Mouse (Mus musculus) kidney, embryonic 15.5 days (tissue): ENCODE data around the gene Ppp1r3c. TPM values are rescaled to one million over a fixed set of nuclear protein-coding genes. Genes with fewer than 3 reads are reported as not detected.
A peak's percentile ranks its signal among the peaks of the same experiment; 100 is the strongest.

Experiments
- ATAC-seq: fragments of 200-750 bp; cut with Nextera tagmentation; replicated peaks from 2 replicates; pipeline ENCODE4 v1.8.0; 2017; ENCODE audit warnings: moderate TSS enrichment; ENCODE audit not compliant: low FRiP score
- H3K27ac ChIP-seq: fragments of 300-500 bp; sonication (generic); 2 replicates; pipeline ENCODE4 v1.5.1; 2015; ENCODE audit warnings: mild to moderate bottlenecking, inconsistent platforms
- H3K27me3 ChIP-seq: fragments of 300-500 bp; sonication (generic); 2 replicates; pipeline ENCODE4 v1.6.1; 2015; ENCODE audit warnings: inconsistent platforms
- H3K36me3 ChIP-seq: fragments of 300-500 bp; sonication (generic); 2 replicates; pipeline ENCODE4 v1.6.1; 2015; ENCODE audit warnings: inconsistent platforms
- H3K4me1 ChIP-seq: fragments of 300-500 bp; sonication (generic); 2 replicates; pipeline ENCODE4 v1.6.1; 2015; ENCODE audit warnings: inconsistent platforms
- H3K4me2 ChIP-seq: fragments of 300-500 bp; sonication (generic); 2 replicates; pipeline ENCODE4 v1.6.1; 2015; ENCODE audit warnings: moderate library complexity, mild to moderate bottlenecking, inconsistent platforms
- H3K4me3 ChIP-seq: fragments of 300-500 bp; sonication (generic); replicated peaks from 2 replicates; pipeline ENCODE4 v1.5.1; 2015; ENCODE audit warnings: mild to moderate bottlenecking, inconsistent platforms
- H3K9ac ChIP-seq: fragments of 300-500 bp; sonication (generic); 2 replicates; pipeline ENCODE4 v1.6.1; 2015; ENCODE audit warnings: mild to moderate bottlenecking, inconsistent platforms
- H3K9me3 ChIP-seq: fragments of 300-500 bp; sonication (generic); replicated peaks from 2 replicates; pipeline ENCODE4 v1.6.1; 2016; ENCODE audit warnings: inconsistent platforms
- WGBS: fragments of 180-500 bp; shearing (Covaris S2); methylation state at CpG from one replicate; pipeline ENCODE4 v1.1.7; 2015; ENCODE audit warnings: mixed read lengths; 5-methylcytosine and 5-hydroxymethylcytosine counted together
- polyA plus RNA-seq: library from polyadenylated mRNA; unstranded; fragments of >200 nt; fragmentation: Nextera tagmentation; extraction: Ambion mirVana; gene quantifications from 2 replicates; pipeline ENCODE4 v1.2.1, GENCODE M21; 2015

The Ppp1r3c gene
- polyA plus RNA-seq, 1 experiment from 2014 or later: 17.5 TPM

DNA sequence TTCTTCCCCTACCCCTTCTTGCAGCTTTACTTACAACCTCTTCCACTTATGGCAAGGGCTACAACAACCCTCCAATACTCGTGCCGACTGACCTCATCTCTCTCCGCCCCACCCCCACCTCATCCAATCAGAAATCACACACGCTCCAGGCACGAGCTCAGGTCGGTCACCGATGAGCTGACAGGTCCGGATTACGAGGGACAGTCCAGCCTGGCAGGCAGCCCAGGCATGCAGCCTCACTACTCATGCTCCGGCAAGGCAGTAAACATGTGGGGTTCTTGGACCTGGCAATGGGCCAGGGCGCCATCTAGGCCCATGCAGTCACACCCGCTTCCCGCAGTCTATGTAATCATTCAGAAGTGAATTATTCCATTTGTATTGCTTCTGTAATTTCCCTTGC lies 23.4 kb downstream of the Ppp1r3c start:
- Histone ChIP-seq H3K9ac (no peak overlapping the region), H3K4me1 (no peaks in the 10 kb centered on the region; the same call in 1 of the 2 replicates), H3K27ac (no peak overlapping the region), H3K4me3 (no peak overlapping the region), H3K9me3 (no peaks in the 10 kb centered on the region), H3K4me2 (no peak overlapping the region), H3K36me3 (no peaks in the 10 kb centered on the region), H3K27me3 (no peaks in the 10 kb centered on the region)
- no peak for ATAC-seq
- WGBS: 70% methylated on average over 13 of the region's 13 CpGs

DNA sequence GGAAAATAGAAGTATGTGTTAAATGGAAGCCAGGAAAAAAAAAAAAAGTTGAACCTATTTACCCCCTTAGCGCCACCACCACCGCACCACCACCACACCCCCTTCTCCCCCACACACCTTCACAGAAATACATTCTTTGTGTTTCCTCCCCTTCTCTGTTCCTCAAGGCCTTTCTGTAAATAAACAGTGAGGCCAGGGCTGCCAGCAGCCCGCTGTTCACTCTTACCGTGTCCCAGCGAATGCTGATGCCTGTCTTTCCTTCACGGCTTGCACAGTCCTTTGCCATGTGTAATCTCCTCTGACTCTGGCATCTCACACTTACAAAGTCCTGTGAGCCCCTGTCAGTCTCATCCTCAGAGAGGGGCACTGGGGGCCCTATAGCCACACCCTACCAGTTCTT lies 30.3 kb downstream of the Ppp1r3c start:
- no peak for ATAC-seq
- Histone ChIP-seq H3K27me3 (no peaks in the 10 kb centered on the region), H3K9ac (no peak overlapping the region), H3K27ac (no peak overlapping the region), H3K4me3 (no peak overlapping the region), H3K36me3 (no peaks in the 10 kb centered on the region), H3K9me3 (no peaks in the 10 kb centered on the region), H3K4me2 (no peak overlapping the region), H3K4me1 (peaks cover 8% of the 10 kb centered on the region; the same call in 1 of the 2 replicates)
- whole genome bisulfite sequencing: 55% methylated on average over 6 of the region's 6 CpGs

DNA sequence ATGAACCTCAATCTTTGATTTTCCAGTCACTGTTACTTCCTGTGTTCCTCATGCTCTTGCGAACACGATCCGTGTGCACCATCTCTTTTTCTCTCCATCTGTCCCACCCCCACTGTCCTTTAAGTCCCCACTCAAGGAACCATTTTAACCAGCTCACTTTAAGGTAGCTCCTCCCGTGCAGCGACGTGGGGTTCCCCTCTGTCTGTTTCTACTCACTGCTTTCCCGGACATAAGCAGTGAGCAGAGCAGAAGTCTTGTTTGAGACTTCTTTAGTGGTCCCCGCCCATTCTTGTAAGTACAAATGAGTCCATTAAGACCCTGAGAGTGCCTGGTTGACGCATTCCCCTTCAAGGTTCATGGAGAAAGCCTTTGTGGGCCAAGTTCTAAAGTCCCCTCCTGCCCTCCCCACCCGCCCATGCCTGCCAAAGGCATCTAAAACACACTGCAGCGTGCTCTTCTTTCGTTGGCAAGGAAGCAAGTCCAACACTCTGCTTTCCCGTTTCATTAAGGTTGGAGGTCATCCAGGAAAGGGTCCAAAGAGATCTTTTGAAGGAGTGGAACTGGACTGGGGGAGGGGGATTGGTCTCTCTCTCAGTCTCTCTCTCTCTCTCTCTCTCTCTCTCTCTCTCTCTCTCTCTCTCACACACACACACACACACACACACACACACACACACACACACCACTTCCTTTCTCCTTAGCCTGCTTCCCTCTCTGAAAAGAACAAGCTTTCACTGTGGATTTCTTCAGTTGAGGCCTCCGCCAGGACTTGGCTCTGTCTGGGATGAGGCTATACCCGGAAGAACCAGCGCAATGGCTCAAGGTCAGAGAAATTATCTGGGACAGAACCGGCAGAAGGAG lies 30.9 kb downstream of the Ppp1r3c start:
- ATAC-seq: no peak
- no peak overlapping the region for H3K27ac ChIP-seq
- no peak overlapping the region for H3K9ac ChIP-seq
- no peaks in the 10 kb centered on the region for H3K36me3 ChIP-seq
- H3K9me3 ChIP-seq: no peaks in the 10 kb centered on the region
- 70% methylated on average over 17 of the region's 17 CpGs for WGBS
- no peak overlapping the region for H3K4me3 ChIP-seq
- H3K27me3 ChIP-seq: no peaks in the 10 kb centered on the region
- H3K4me1 ChIP-seq: peaks cover 11% of the 10 kb centered on the region; the same call in 1 of the 2 replicates
- no peak overlapping the region for H3K4me2 ChIP-seq

DNA sequence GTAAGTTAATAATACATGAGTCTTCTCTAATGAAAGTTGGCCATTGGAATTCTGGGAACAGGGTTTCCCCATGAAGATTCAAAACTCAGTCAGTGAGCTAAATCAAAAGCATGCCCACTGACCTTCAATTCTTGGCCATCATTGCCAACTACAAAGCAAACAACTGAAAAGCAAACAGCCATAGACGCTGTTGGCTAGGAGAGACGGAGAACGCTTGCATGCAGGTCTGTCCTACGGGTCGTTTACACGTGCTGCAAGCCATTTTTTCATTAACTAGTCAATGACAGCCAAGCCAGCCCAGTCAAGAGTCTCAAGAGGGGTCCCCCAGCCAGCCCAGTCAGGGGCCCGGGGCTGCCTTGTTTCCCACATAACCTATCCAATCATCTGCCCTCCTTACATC lies 31.7 kb downstream of the Ppp1r3c start:
- H3K4me1 ChIP-seq: peaks cover 11% of the 10 kb centered on the region; the same call in 1 of the 2 replicates
- no peaks in the 10 kb centered on the region for H3K9me3 ChIP-seq
- H3K36me3 ChIP-seq: no peaks in the 10 kb centered on the region
- H3K4me2 ChIP-seq: no peak overlapping the region
- H3K9ac ChIP-seq: no peak overlapping the region
- H3K27me3 ChIP-seq: no peaks in the 10 kb centered on the region
- no peak overlapping the region for H3K27ac ChIP-seq
- 84% methylated on average over 7 of the region's 7 CpGs for WGBS
- H3K4me3 ChIP-seq: no peak overlapping the region
- no peak for ATAC-seq

DNA sequence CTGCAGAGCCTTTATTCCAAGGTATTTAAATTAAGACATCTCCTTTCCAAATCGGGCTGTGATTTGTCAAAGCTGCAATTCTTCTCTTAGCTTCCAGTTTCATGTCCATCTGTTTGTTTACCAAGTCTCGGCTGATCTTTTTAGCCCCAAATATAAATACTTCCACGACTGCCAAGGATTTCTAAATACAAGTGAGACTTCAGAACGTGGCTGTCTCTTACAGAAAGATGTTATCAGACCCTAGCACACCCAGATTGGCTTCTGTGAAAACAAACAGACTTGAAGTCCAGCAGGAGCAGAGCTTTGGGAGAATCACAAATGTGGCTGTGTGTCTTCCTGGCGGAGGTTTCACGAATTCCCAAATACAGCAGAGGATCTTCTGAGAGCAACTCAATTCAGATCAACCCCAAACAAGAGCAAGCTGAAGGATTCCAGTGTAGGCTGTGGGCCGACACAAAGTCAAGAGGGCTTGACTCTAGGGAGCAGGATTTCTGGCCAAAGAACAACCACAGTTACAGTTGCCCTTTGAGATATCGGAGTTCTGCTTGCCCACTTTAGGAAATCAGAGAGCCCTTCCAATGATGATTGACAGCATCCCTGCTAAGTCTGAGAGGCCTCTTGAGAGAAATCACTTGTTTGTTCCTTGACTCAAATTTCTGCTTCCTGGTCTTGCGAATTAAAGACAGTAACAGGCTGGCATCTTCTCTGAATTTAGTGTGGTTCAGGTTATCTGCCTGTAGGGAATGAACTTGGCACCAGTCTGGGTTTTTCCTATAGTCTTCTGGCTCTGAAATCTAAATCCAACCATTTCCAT lies 34.4 kb downstream of the Ppp1r3c start:
- Histone ChIP-seq H3K27me3 (no peaks in the 10 kb centered on the region), H3K4me2 (no peak overlapping the region), H3K9ac (no peak overlapping the region), H3K9me3 (no peaks in the 10 kb centered on the region; the same call in 1 of the 2 replicates), H3K27ac (0 out of 2 replicates have a peak overlapping the region, but pooled peaks have one; percentile 37), H3K4me1 (peaks cover 16% of the 10 kb centered on the region), H3K4me3 (no peak overlapping the region), H3K36me3 (no peaks in the 10 kb centered on the region)
- ATAC-seq: no peak
- WGBS: 48% methylated on average over 9 of the region's 9 CpGs

DNA sequence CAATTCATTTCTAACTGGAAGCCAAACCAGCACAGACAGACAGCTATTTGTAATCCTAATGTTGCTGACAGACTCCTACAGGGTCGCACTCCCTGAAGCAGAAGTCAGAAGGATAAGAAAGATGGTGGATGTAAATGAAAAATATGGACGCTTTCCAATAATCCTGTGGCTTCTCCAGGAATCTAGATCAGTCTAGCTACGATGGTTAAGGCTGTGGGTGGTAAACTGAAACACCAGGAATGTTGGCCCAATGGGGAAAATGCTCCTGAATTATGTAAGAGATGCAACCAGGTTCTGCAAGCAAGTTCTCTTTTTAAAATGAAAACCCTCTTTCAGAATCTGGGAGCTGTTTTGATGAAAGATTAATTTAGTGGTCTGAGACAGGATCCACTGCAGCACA lies 35.1 kb downstream of the Ppp1r3c start:
- no peak overlapping the region for H3K4me2 ChIP-seq
- no peaks in the 10 kb centered on the region for H3K36me3 ChIP-seq
- H3K4me3 ChIP-seq: no peak overlapping the region
- H3K4me1 ChIP-seq: peaks cover 22% of the 10 kb centered on the region
- no peaks in the 10 kb centered on the region; the same call in 1 of the 2 replicates for H3K9me3 ChIP-seq
- no peak overlapping the region for H3K9ac ChIP-seq
- no peak for ATAC-seq
- H3K27me3 ChIP-seq: no peaks in the 10 kb centered on the region
- 0 out of 2 replicates have a peak overlapping the region, but pooled peaks have one; percentile 37 for H3K27ac ChIP-seq
- 69% methylated on average over 3 of the region's 3 CpGs for WGBS

DNA sequence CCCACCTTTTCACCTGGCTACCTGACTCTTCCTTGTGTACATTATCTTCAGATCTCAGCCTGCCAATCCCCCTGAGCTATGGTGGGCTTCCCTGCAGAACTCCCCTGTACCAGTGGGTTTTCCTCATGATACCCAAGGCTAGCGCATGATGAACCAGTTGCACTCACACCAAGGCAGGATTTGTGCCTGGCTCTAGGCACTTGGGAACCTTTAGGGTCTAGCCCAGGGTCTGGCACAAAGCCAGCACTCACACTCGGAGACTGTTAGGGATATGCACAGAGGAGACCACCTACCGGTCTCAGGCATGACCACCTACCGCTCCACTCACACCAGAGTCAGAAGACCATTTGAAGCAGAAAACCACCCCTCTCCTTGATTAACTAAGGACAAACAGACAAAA lies 35.5 kb downstream of the Ppp1r3c start:
- Histone ChIP-seq H3K36me3 (no peaks in the 10 kb centered on the region), H3K9me3 (no peaks in the 10 kb centered on the region; the same call in 1 of the 2 replicates), H3K27ac (no peak overlapping the region), H3K27me3 (no peaks in the 10 kb centered on the region), H3K4me1 (peaks cover 22% of the 10 kb centered on the region), H3K9ac (no peak overlapping the region), H3K4me3 (no peak overlapping the region), H3K4me2 (no peak overlapping the region)
- 78% methylated on average over 4 of the region's 4 CpGs for WGBS
- ATAC-seq: no peak

DNA sequence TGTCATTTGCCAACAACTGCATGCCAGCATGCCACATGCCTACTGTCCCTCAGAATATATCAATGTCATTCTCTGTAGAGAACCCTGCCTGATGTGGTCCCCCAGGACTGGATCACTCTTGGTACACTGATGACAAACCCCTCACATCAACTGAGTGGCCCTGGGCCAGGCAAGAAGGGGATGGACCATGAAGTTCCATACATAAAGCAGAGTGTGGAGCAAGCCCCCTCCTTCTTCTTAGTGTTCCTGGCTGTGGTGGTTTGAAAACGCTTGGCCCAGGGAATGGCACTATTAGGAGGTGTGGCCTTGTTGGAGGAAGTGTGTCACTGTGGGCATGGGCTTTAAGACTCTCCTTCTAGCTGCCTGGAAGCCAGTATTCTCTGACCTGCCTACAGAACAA lies 37.3 kb downstream of the Ppp1r3c start:
- no peak overlapping the region for H3K27ac ChIP-seq
- peaks cover 22% of the 10 kb centered on the region for H3K4me1 ChIP-seq
- H3K27me3 ChIP-seq: no peaks in the 10 kb centered on the region
- no peak for ATAC-seq
- 78% methylated on average over 1 of the region's 1 CpGs for WGBS
- no peak overlapping the region for H3K4me2 ChIP-seq
- no peak overlapping the region for H3K9ac ChIP-seq
- H3K4me3 ChIP-seq: no peak overlapping the region
- H3K9me3 ChIP-seq: no peaks in the 10 kb centered on the region; the same call in 1 of the 2 replicates
- H3K36me3 ChIP-seq: no peaks in the 10 kb centered on the region

DNA sequence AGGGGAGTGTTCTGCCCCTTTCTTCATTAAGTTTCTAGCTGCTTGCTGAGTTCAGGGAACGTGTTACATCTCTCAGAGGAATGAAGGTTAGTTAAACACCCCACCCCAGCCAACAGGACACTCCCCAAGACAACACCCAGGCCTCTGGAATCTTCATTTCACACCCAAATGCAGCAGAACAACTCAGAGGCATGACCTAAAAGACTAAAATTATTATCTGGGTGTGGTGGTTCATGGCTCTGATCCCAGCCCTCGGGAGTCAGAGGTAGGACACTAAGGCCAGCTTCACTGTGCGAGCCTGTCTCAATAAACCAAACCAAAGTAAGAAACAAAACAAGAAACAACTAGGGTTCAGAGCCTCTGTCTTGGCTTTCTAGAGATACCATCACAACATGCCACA lies 38.3 kb downstream of the Ppp1r3c start:
- H3K4me2 ChIP-seq: no peak overlapping the region
- no peak overlapping the region for H3K9ac ChIP-seq
- ATAC-seq: no peak
- no peak overlapping the region for H3K27ac ChIP-seq
- H3K27me3 ChIP-seq: no peaks in the 10 kb centered on the region
- H3K36me3 ChIP-seq: no peaks in the 10 kb centered on the region
- H3K4me1 ChIP-seq: peaks cover 22% of the 10 kb centered on the region
- 57% methylated on average over 3 of the region's 3 CpGs for WGBS
- H3K4me3 ChIP-seq: no peak overlapping the region
- H3K9me3 ChIP-seq: no peaks in the 10 kb centered on the region; the same call in 1 of the 2 replicates

DNA sequence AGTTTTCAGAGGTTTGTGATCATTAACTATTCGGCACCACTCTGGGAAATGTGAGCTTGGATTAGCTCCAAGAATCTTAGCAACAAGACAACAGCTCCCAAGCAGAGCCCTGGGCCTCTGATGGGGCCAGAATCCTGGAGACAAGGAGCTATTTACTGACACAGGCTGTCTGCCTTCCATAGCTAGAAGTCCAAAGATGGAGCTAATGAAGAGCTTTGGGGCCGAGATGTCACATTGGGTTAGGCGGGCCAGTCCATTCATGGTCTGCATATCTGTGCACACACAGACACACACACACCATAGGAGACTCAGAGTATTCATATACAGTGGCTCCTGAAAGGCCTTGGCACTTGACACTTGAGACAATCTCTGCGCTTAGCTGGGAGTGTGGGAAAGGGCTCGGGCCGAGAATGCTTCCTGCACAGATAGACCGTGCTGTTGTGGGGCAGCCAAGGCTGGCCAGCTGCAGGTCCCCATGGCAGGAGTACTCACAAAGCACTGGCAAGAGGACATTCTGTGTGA lies 39.8 kb downstream of the Ppp1r3c start:
- H3K27me3 ChIP-seq: no peaks in the 10 kb centered on the region
- no peak overlapping the region for H3K4me2 ChIP-seq
- no peaks in the 10 kb centered on the region for H3K36me3 ChIP-seq
- H3K4me1 ChIP-seq: peaks cover 18% of the 10 kb centered on the region
- no peak for ATAC-seq
- H3K9ac ChIP-seq: no peak overlapping the region
- H3K4me3 ChIP-seq: no peak overlapping the region
- WGBS: 60% methylated on average over 7 of the region's 7 CpGs
- H3K9me3 ChIP-seq: no peaks in the 10 kb centered on the region; the same call in 1 of the 2 replicates
- peak overlapping the region; percentile 78 for H3K27ac ChIP-seq

DNA sequence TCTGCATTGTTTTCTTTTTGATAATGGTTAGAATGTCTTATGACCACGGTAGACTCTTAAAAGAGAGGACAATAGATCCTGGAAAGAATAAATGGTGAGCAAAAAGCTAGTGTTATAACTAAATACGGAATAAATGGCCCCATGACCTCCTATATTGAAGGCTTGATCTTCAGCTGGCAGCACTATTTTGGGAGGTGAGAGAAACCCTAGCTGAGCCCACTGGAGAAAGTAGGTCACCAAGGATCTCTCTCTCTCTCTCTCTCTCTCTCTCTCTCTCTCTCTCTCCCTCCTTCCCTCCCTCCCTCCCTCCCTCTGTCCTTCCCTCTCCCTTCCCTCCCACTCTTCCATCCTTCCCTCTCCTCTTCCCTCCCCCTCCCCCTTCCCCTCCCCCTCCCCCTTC lies 42.9 kb downstream of the Ppp1r3c start:
- WGBS: 72% methylated on average over 2 of the region's 2 CpGs
- H3K27ac ChIP-seq: no peak overlapping the region
- H3K36me3 ChIP-seq: no peaks in the 10 kb centered on the region
- ATAC-seq: no peak
- H3K9me3 ChIP-seq: no peaks in the 10 kb centered on the region
- no peak overlapping the region for H3K4me3 ChIP-seq
- no peak overlapping the region for H3K4me2 ChIP-seq
- no peak overlapping the region for H3K9ac ChIP-seq
- no peaks in the 10 kb centered on the region for H3K27me3 ChIP-seq
- H3K4me1 ChIP-seq: peaks cover 34% of the 10 kb centered on the region

DNA sequence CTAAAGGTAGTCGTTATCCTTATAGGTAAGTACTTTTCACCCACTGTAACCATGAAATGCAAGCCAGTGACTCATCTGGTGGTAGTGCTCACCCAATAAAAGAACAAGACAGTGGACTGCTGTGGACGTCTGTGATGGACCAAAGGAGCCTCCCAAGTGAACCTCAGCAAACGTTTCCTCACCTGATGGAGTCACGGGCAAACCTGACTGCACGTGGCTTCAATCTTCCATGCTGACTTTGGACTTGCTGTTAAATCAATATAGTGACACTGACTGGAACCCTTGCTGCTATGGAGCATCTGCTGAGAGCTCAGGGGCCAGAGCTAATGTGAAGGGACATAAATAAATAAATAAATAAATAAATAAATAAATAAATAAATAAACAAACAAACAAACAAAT lies 44.5 kb downstream of the Ppp1r3c start:
- H3K9ac ChIP-seq: no peak overlapping the region
- H3K27me3 ChIP-seq: no peaks in the 10 kb centered on the region
- no peak overlapping the region for H3K4me3 ChIP-seq
- no peaks in the 10 kb centered on the region for H3K9me3 ChIP-seq
- 89% methylated on average over 5 of the region's 5 CpGs for WGBS
- peaks cover 43% of the 10 kb centered on the region for H3K4me1 ChIP-seq
- H3K4me2 ChIP-seq: no peak overlapping the region
- ATAC-seq: no peak
- H3K36me3 ChIP-seq: no peaks in the 10 kb centered on the region
- H3K27ac ChIP-seq: no peak overlapping the region
